Mouse (Mus musculus): ENCODE results near the gene Kcnc3. TPM values are rescaled to one million over a fixed set of nuclear protein-coding genes. Genes with fewer than 3 reads are reported as not detected.

Gene Kcnc3
- 0.73 and 1.1 TPM in 2 replicates for total RNA-seq (2023)

GRCm38 (mm10) chr7:44590402-44591347 lies at the start of gene Kcnc3:
Gene Kcnc3 (plus strand): TSS chr7:44590664.

GRCm38 (mm10) chr7:44548497-44549087 lies 41.9 kb upstream of the Kcnc3 start, which contains the start of gene Pold1:
Gene Pold1 (minus strand): TSS chr7:44548849.

GRCm38 (mm10) chr7:44553826-44554225 lies 36.6 kb upstream of the Kcnc3 start, which contains the start of gene Nr1h2:
Gene Nr1h2 (minus strand): TSS chr7:44553951.

GRCm38 (mm10) chr7:44572213-44572701 lies 18.2 kb upstream of the Kcnc3 start, which contains the start of gene Napsa:
Gene Napsa (plus strand): TSS chr7:44572380.

Other genes with a start within 250 kb of the Kcnc3 start
- 0.41 TPM in 1 of 2 replicates, not detected in the other for gene Syt3, start 206.6 kb upstream of the Kcnc3 start, total RNA-seq (2023)
- not detected in 2 replicates for gene 1700008O03Rik, start 204.8 kb upstream of the Kcnc3 start, total RNA-seq (2023)
- gene Lrrc4b, start 161.6 kb upstream of the Kcnc3 start, total RNA-seq (2023) = not detected in 2 replicates
- gene Aspdh, start 125.3 kb upstream of the Kcnc3 start, total RNA-seq (2023) = not detected in 2 replicates
- 14.6 and 17.8 TPM in 2 replicates for gene Josd2, start 122.7 kb upstream of the Kcnc3 start, total RNA-seq (2023)
- 23.0 and 29.1 TPM in 2 replicates for gene Emc10, start 94.1 kb upstream of the Kcnc3 start, total RNA-seq (2023)
- gene Fam71e1, start 94.1 kb upstream of the Kcnc3 start, total RNA-seq (2023) = 1.5 and 3.9 TPM in 2 replicates
- gene Mybpc2, start 66.0 kb upstream of the Kcnc3 start, total RNA-seq (2023) = 0.41 and 0.88 TPM in 2 replicates
- 2.8 and 6.0 TPM in 2 replicates for gene Spib, start 58.6 kb upstream of the Kcnc3 start, total RNA-seq (2023)
- gene Pold1, start 41.8 kb upstream of the Kcnc3 start, total RNA-seq (2023) = 38.8 and 52.2 TPM in 2 replicates
- gene Nr1h2, start 36.7 kb upstream of the Kcnc3 start, total RNA-seq (2023) = 406 and 408 TPM in 2 replicates
- gene Napsa, start 18.3 kb upstream of the Kcnc3 start, total RNA-seq (2023) = 124 and 134 TPM in 2 replicates
- gene Myh14, start 80.2 kb downstream of the Kcnc3 start, total RNA-seq (2023) = not detected in 2 replicates
- gene Izumo2, start 118.1 kb downstream of the Kcnc3 start, total RNA-seq (2023) = not detected in 2 replicates
- 43.2 and 46.2 TPM in 2 replicates for gene Vrk3, start 157.7 kb downstream of the Kcnc3 start, total RNA-seq (2023)
- gene Zfp473, start 160.4 kb downstream of the Kcnc3 start, total RNA-seq (2023) = 0.13 and 0.98 TPM in 2 replicates
- gene Nup62, start 225.4 kb downstream of the Kcnc3 start, total RNA-seq (2023) = 43.7 and 56.6 TPM in 2 replicates
- 0.54 and 0.63 TPM in 2 replicates for gene Il4i1, start 225.7 kb downstream of the Kcnc3 start, total RNA-seq (2023)
- 5.5 and 6.4 TPM in 2 replicates for gene Atf5, start 226.0 kb downstream of the Kcnc3 start, total RNA-seq (2023)